Mouse (Mus musculus) kidney, embryonic 14.5 days (tissue): Measurements from ENCODE around the gene Iqcg. TPM values are rescaled to one million over a fixed set of nuclear protein-coding genes. Genes with fewer than 3 reads are reported as not detected.
"Not testable (repeated sequence)": the region's sequence is repeated elsewhere in the genome, so short reads cannot be mapped to it uniquely, and the experiment has no call there.

Source experiments
- ATAC-seq: fragments of 200-750 bp; cut with Nextera tagmentation; 2 replicates; pipeline ENCODE4 v1.8.0; 2017; ENCODE audit warnings: moderate number of reproducible peaks, mild to moderate bottlenecking, moderate TSS enrichment, moderate library complexity; ENCODE audit not compliant: low FRiP score, low TSS enrichment
- H3K27ac ChIP-seq: fragments of 300-500 bp; sonication (generic); 2 replicates; pipeline ENCODE4 v1.5.1; 2014; ENCODE audit warnings: low read depth, mild to moderate bottlenecking, low read length, moderate library complexity, mixed read lengths
- H3K27me3 ChIP-seq: fragments of 300-500 bp; sonication (generic); 2 replicates; pipeline ENCODE4 v1.6.1; 2014; ENCODE audit warnings: mild to moderate bottlenecking, low read length; ENCODE audit not compliant: control insufficient read depth, insufficient read depth
- H3K36me3 ChIP-seq: fragments of 300-500 bp; sonication (generic); 2 replicates; pipeline ENCODE4 v1.6.1; 2014; ENCODE audit warnings: low read length, mixed read lengths; ENCODE audit not compliant: control insufficient read depth, insufficient read depth
- H3K4me1 ChIP-seq: fragments of 300-500 bp; sonication (generic); 2 replicates; pipeline ENCODE4 v1.6.1; 2014; ENCODE audit warnings: low read length, mixed read lengths; ENCODE audit not compliant: control insufficient read depth, insufficient read depth
- H3K4me2 ChIP-seq: fragments of 300-500 bp; sonication (generic); replicated peaks from 2 replicates; pipeline ENCODE4 v1.6.1; 2014; ENCODE audit warnings: low read depth, mild to moderate bottlenecking, low read length
- H3K4me3 ChIP-seq: fragments of 300-500 bp; sonication (generic); 2 replicates; pipeline ENCODE4 v1.5.1; 2014; ENCODE audit warnings: mild to moderate bottlenecking, low read length
- H3K9ac ChIP-seq: fragments of 300-500 bp; sonication (generic); 2 replicates; pipeline ENCODE4 v1.6.1; 2014; ENCODE audit warnings: low read depth, mild to moderate bottlenecking, low read length, moderate library complexity
- H3K9me3 ChIP-seq: fragments of 300-500 bp; sonication (generic); 2 replicates; pipeline ENCODE4 v1.6.1; 2016; ENCODE audit warnings: low read length; ENCODE audit not compliant: control insufficient read depth
- WGBS: fragments of 180-500 bp; shearing (Covaris S2); extraction: QIAGEN DNeasy Blood & Tissue Kit; methylation state at CpG from one replicate; pipeline ENCODE4 v1.1.7; 2014; 5-methylcytosine and 5-hydroxymethylcytosine counted together
- polyA plus RNA-seq: library from polyadenylated mRNA; unstranded; fragments of >200 nt; fragmentation: Nextera tagmentation; extraction: Ambion mirVana; gene quantifications from 2 replicates; pipeline ENCODE4 v1.2.1, GENCODE M21; 2014

The Iqcg gene
- polyA plus RNA-seq, 1 experiment from 2014 or later = 5.1 TPM

DNA sequence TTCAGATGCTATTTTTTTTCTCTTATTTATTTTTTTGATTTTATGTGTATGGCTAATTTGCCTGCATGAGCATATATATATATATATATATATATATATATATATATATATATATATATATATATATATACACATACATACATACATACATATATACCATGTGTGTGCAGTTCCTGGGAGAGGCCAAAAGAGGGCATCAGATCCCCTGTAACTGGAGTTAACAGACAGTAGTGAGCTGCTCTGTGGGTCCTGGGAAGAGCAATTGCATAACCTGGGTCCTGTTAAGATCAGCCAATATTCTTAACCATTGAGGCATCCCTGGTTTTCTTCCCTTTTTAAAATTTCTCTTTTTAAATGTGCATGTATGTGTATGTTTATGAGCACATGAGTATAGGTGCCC is 14.9 kb upstream of the Iqcg start:
- Histone ChIP-seq H3K4me1 (no peaks in the 10 kb centered on the region), H3K9ac (no peak overlapping the region), H3K27me3 (no peaks in the 10 kb centered on the region), H3K4me3 (no peak overlapping the region), H3K9me3 (no peaks in the 10 kb centered on the region), H3K36me3 (peaks cover 12% of the 10 kb centered on the region), H3K4me2 (no peak overlapping the region), H3K27ac (no peak overlapping the region)
- ATAC-seq = no peak

DNA sequence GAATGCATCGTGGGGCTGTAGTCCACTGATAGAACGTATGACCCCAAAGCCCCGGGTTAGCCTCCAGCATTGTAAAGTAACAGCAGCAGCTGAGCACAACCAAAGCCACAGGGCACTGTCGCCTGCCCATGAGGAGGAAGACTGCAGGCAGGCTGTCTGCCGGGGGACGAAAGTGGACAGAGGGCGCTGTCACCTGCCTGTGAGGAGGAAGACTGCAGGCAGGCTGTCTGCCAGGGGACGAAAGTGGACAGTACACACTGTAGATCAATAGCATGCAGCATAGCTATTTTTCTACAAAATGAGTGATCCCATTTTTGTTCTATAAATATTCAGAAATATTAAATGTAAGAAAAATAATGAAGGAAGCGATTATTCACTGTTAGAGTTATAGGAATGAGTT is 8.6 kb upstream of the Iqcg start:
- WGBS = 78% methylated on average over 9 of the region's 9 CpGs
- Histone ChIP-seq H3K27ac (no peak overlapping the region), H3K36me3 (peaks cover 19% of the 10 kb centered on the region), H3K9me3 (no peaks in the 10 kb centered on the region), H3K27me3 (no peaks in the 10 kb centered on the region), H3K4me3 (no peak overlapping the region), H3K4me1 (peaks cover 8% of the 10 kb centered on the region), H3K9ac (no peak overlapping the region), H3K4me2 (no peak overlapping the region)
- no peak for ATAC-seq

DNA sequence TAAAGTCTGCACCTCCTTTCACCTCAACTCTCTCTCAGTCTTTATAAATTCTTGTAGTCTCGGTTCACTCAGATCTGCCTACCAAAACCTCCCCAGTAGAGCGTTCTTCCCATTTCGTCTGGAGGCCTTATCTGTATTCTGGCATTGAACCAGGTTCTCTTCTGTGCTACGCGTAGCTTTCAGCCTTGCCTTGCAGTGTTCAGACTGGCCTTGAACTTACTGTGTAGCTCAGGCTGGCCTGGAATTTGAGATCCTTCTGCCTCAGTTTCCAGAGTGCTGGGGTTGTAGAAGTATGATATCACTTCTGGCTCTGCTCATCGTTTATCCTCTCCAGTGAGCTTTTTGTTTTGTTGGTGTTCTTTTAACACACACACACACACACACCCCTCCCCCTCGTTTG is 7.2 kb upstream of the Iqcg start:
- WGBS = 28% methylated on average over 7 of the region's 7 CpGs
- H3K9ac ChIP-seq = peak overlapping the region; percentile 80; the same call in 1 of the 2 replicates
- H3K4me1 ChIP-seq = peaks cover 17% of the 10 kb centered on the region
- H3K4me2 ChIP-seq = peak overlapping the region; percentile 85
- H3K9me3 ChIP-seq = no peaks in the 10 kb centered on the region
- peaks cover 32% of the 10 kb centered on the region for H3K36me3 ChIP-seq
- peak overlapping the region; percentile 81 for H3K4me3 ChIP-seq
- H3K27ac ChIP-seq = no peak overlapping the region
- H3K27me3 ChIP-seq = no peaks in the 10 kb centered on the region
- ATAC-seq = no peak

DNA sequence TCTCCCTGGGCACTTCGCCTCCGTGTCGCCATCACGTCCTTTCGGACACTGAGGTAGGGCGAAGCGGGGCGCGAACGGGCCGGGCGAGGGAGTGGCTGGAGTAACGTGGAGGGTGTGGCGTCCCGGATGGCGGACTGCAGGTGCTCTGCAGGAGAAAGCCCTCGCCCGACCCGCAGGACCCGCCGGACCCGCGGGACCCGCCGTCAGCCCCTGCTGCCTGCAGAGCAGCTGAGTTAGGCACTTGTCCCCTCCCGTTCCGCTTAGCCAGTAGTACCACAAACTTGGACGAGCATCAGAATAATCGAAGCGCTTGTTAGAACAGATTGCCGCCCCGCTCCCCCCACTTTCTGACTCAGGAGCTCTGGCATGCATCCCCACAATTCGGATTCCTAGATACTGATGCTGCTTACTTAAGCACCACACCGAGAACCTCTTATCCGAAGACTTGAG is 6.7 kb upstream of the Iqcg start:
- Histone ChIP-seq H3K9me3 (no peaks in the 10 kb centered on the region), H3K9ac (peak overlapping the region; percentile 80), H3K4me3 (peak overlapping the region; percentile 81), H3K27me3 (no peaks in the 10 kb centered on the region), H3K36me3 (peaks cover 38% of the 10 kb centered on the region), H3K4me1 (peaks cover 23% of the 10 kb centered on the region), H3K27ac (peak overlapping the region; percentile 80), H3K4me2 (peak overlapping the region; percentile 85)
- ATAC-seq = peak; percentile 68
- under 1% methylated on average over 35 of the region's 35 CpGs for WGBS

DNA sequence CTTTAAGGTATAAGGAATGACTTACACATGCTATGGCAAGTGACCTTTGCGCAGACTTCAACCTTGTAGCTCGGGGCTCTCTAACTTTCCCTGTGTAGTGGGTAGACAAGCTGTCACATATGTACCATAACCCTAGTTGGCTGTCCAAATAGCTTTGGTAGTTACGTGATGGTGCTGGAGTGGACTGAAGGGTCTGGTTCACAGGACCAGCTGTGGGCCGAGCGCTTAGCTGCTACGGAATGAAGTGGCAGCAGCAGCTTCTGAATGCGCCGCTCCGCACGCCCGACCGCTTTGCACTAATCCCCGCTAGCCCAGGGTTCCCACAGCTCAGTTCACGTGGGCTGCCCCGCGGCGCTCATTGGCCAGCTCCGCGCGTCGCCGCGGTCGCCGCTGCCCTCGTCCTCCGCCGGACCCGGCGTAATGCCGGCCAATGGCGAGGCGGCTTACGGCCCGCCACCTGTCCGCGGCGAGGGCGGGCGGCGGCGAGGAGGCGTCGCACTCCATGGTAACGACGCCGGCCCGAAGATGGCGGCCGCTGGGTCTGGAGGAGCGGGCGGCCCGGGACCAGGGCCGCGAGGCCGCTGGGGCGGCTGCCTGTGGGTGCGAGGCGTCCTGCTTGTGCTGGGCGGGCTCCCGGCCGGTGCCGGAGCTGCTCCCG is 6.1 kb upstream of the Iqcg start, which contains the start of gene Lmln:
Gene Lmln, plus strand, starts transcription at position 498 of the 658 bp plus-strand sequence.
- H3K9ac ChIP-seq = peak within 1 kb of the TSS; percentile 80
- peaks cover 38% of the 10 kb centered on the region for H3K36me3 ChIP-seq
- peak within 1 kb of the TSS; percentile 85 for H3K4me2 ChIP-seq
- peak; percentile 97 for ATAC-seq
- H3K27me3 ChIP-seq = no peaks in the 10 kb centered on the region
- peak within 1 kb of the TSS; percentile 81 for H3K4me3 ChIP-seq
- under 1% methylated on average over 55 of the region's 64 CpGs for WGBS
- H3K27ac ChIP-seq = peak within 1 kb of the TSS; percentile 80
- H3K9me3 ChIP-seq = no peaks in the 10 kb centered on the region
- peaks cover 23% of the 10 kb centered on the region for H3K4me1 ChIP-seq

DNA sequence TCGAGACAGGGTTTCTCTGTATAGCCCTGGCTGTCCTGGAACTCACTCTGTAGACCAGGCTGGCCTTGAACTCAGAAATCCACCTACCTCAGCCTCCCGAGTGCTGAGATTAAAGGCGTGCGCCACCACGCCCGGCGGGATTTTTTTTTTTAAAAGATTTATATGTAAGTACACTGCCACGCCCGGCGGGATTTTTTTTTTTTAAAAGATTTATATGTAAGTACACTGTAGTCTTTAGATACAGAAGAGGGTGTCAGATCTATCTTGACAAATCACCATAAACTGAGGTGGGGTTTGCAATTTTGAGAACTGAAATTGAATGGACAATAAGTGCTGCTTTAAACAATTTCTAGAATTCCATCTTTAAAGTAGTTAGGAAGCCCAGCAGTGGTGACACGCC is 5.4 kb upstream of the Iqcg start:
- peak overlapping the region; percentile 81; the same call in 1 of the 2 replicates for H3K4me3 ChIP-seq
- H3K27ac ChIP-seq = no peak overlapping the region

DNA sequence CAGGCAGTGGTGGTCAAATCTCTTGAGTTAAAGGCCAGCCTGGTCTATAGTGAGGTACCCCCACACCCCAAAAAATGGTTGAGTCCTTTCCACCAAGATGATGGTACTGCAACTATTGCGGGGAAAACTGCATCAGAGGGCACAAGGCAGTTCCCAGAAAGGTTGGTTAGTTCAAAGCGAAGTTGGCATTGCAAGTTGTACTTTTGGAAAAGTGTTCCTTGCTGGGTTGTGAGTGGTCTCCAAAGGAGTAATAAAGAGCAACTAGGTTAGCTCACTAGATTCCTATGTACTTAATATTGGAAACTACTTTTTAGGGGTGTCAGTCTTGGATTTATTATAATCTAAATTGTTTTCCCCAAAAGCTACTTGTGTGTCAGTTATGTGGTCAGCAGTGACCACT is 4.9 kb upstream of the Iqcg start:
- Histone ChIP-seq H3K4me2 (no peak overlapping the region), H3K27ac (no peak overlapping the region), H3K27me3 (no peaks in the 10 kb centered on the region), H3K9ac (no peak overlapping the region), H3K4me3 (no peak overlapping the region), H3K4me1 (peaks cover 23% of the 10 kb centered on the region), H3K36me3 (peaks cover 35% of the 10 kb centered on the region), H3K9me3 (no peaks in the 10 kb centered on the region)
- WGBS = 90% methylated on average over 2 of the region's 2 CpGs
- no peak for ATAC-seq

More for the DNA sequence above, 5.4 kb upstream of the Iqcg start:
- no peaks in the 10 kb centered on the region for H3K27me3 ChIP-seq
- H3K36me3 ChIP-seq = peaks cover 36% of the 10 kb centered on the region
- H3K9me3 ChIP-seq = no peaks in the 10 kb centered on the region
- no peak for ATAC-seq
- peaks cover 23% of the 10 kb centered on the region for H3K4me1 ChIP-seq
- 52% methylated on average over 11 of the region's 11 CpGs for WGBS
- H3K9ac ChIP-seq = no peak overlapping the region
- H3K4me2 ChIP-seq = peak overlapping the region; percentile 85

DNA sequence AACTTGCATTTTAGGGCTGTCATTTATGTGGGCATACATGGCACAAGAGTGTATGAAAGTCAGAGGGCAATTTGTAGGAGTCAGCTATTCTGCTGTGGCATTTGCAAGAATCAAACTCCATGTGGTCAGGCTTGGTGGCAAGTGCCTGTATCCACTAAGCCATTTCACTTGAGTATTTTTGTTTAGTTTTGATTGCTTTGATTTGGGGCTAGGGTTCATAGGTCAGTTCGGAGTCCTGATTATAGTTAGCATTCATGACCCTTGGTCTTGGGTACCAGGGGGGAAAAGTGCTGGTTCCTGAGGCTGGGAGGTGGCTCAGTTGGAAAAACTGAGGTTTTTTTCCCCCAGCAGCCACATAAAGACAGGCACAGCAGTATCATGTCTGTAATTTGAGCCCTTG is 3.5 kb upstream of the Iqcg start:
- H3K4me1 ChIP-seq = peaks cover 23% of the 10 kb centered on the region
- no peaks in the 10 kb centered on the region for H3K9me3 ChIP-seq
- no peak overlapping the region for H3K4me3 ChIP-seq
- H3K27ac ChIP-seq = no peak overlapping the region
- H3K4me2 ChIP-seq = no peak overlapping the region
- ATAC-seq = no peak
- WGBS = 88% methylated on average over 1 of the region's 1 CpGs
- no peak overlapping the region for H3K9ac ChIP-seq
- H3K27me3 ChIP-seq = no peaks in the 10 kb centered on the region
- peaks cover 35% of the 10 kb centered on the region for H3K36me3 ChIP-seq

DNA sequence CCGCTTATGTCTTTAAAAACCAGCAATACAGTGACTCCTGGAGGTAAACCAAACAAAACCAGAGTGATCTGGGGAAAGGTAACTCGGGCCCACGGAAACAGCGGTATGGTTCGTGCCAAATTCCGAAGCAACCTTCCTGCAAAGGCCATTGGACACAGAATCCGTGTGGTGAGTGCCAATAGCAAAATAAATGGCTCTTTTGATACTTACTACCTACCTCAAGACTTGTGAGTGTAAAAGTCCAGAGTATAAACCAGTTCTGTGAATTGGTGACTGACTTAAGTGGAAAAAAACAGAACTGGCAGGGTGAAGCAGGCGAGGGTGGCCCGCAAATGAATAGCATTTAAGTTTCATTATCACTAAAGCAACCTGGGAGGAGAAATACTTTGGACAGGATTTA is 2.6 kb upstream of the Iqcg start:
- H3K4me3 ChIP-seq = not testable (repeated sequence)

More for the DNA sequence above, 2.6 kb upstream of the Iqcg start:
- not testable (repeated sequence) for H3K9ac ChIP-seq, H3K4me2 ChIP-seq, ATAC-seq, H3K9me3 ChIP-seq, H3K27me3 ChIP-seq, H3K27ac ChIP-seq
- Histone ChIP-seq H3K4me1 (peaks cover 21% of the 10 kb centered on the region), H3K36me3 (peaks cover 35% of the 10 kb centered on the region)
- 91% methylated on average over 9 of the region's 9 CpGs for WGBS
